Mouse (Mus musculus) right cerebral cortex, postnatal 10 days (tissue): Measurements from ENCODE around the gene Snapin.

Experiments
- DNase-seq, 2 experiments: peaks; one replicate each; pipeline ENCODE4 v3.0.0; 2021; ENCODE audit warnings: low spot score in 2 of 2

Gene Snapin

GRCm38 (mm10) chr3:90505216-90505615 is 14.4 kb upstream of the Snapin start:
- DNase-seq = no peak

GRCm38 (mm10) chr3:90503444-90503843 is 12.6 kb upstream of the Snapin start:
- no peak for DNase-seq

GRCm38 (mm10) chr3:90497597-90497996 is 6.8 kb upstream of the Snapin start:
- no peak for DNase-seq

GRCm38 (mm10) chr3:90495850-90496525 is 5.2 kb upstream of the Snapin start:
- no peak for DNase-seq

- no peak for DNase-seq
These were observed 3.2 kb upstream of the Snapin start for GRCm38 (mm10) chr3:90493831-90494540.

GRCm38 (mm10) chr3:90491350-90491749 is 517 bp upstream of the Snapin start:
- peak; percentile 62 to 72 for DNase-seq

- no peak for DNase-seq
These were observed 2.3 kb downstream of the Snapin start for GRCm38 (mm10) chr3:90488576-90488975.

GRCm38 (mm10) chr3:90486998-90487397 is 3.8 kb downstream of the Snapin start:
- no peak for DNase-seq

GRCm38 (mm10) chr3:90475831-90476611 is 14.8 kb downstream of the Snapin start, which contains the start of gene Ilf2:
Ilf2 (plus strand) TSS chr3:90476126.
- peak; percentile 97 to 98 for DNase-seq

GRCm38 (mm10) chr3:90475151-90475830 is 15.5 kb downstream of the Snapin start:
- no peak for DNase-seq

GRCm38 (mm10) chr3:90472213-90472612 is 18.6 kb downstream of the Snapin start:
- no peak for DNase-seq

- no peak for DNase-seq
These were observed 23.1 kb downstream of the Snapin start for GRCm38 (mm10) chr3:90467618-90468300.

GRCm38 (mm10) chr3:90466311-90466766 is 24.5 kb downstream of the Snapin start:
- DNase-seq = peak; percentile 61 to 66

- DNase-seq = no peak
These were observed 25.0 kb downstream of the Snapin start, which contains the start of gene Npr1 for GRCm38 (mm10) chr3:90465686-90466310. Npr1 (minus strand) TSS chr3:90465866.

GRCm38 (mm10) chr3:90465081-90465685 is 25.6 kb downstream of the Snapin start:
- DNase-seq = no peak

- no peak for DNase-seq
These were observed 26.2 kb downstream of the Snapin start for GRCm38 (mm10) chr3:90464552-90465080.

GRCm38 (mm10) chr3:90462579-90462978 is 28.3 kb downstream of the Snapin start:
- no peak for DNase-seq

GRCm38 (mm10) chr3:90461935-90462334 is 28.9 kb downstream of the Snapin start:
- DNase-seq = no peak

- no peak for DNase-seq
These were observed 30.5 kb downstream of the Snapin start for GRCm38 (mm10) chr3:90460315-90460714.

- no peak for DNase-seq
These were observed 31.1 kb downstream of the Snapin start for GRCm38 (mm10) chr3:90459727-90460126.
